17 mouse cellular contexts compared by ENCODE assay signal in the genomic region with DNA sequence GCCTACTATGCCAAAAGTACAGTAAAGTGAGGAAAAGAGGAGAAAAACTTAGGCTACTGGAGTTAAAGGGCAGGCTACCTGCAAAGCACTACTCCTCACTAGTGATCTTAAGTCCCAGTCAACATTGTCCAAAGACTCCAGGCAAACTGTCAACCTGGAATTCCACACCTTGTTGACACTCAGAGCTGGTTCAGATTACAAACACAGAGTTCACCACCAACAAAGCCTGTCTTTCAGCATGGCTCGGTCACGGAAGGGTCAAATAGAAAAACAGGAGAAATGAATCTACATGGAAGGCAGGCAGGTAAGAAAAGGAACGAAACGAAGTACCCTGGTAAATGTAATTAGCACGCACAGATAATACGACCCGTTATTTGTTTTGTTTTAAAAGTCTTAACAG. TPM values are rescaled to one million over a fixed set of nuclear protein-coding genes. Genes with fewer than 3 reads are reported as not detected.
DNase-seq lines count a peak whose midpoint lies in the region; ATAC-seq and TF ChIP-seq lines count a peak whose summit lies in the region.
"Had no signal": no experiment of that assay in that cellular context is flagged by ENCODE, and none has a peak within 500 bp of the region (broad histone marks: within the 10 kb centered on the region; RNA-seq: fewer than 3 reads in every experiment).

No protein-coding gene starts in this region.

- no peaks in the 10 kb centered on the region for H3K9me3 ChIP-seq in heart, embryonic 14.5 days (ENCODE audit: control insufficient read depth, low read length)
- H3K9me3 ChIP-seq in embryonic facial prominence, embryonic 11.5 days (replicated peaks; ENCODE audit: control insufficient read depth, low read length) = no peaks in the 10 kb centered on the region
- H3K9me3 ChIP-seq in stomach, embryonic 16.5 days (replicated peaks; ENCODE audit: control insufficient read depth, low read length) = no peaks in the 10 kb centered on the region
- H3K9me3 ChIP-seq: limb, embryonic 12.5 days had no signal

- peak overlapping the region in 1 of 2 experiments; percentile 27; a peak in 1 of 4 replicates for H3K27ac ChIP-seq in heart, embryonic 14.5 days (replicated peaks in 1 of 2; ENCODE audit: control insufficient read depth in 1 of 2, insufficient read depth in 1 of 2, low read depth in 2 of 2, low read length in 2 of 2)
- H3K27ac ChIP-seq in embryonic facial prominence, embryonic 11.5 days (replicated peaks; ENCODE audit: low read depth, low read length) = no peak overlapping the region
- 0 out of 2 replicates have a peak overlapping the region, but pooled peaks have one; percentile 7 for H3K27ac ChIP-seq in stomach, embryonic 16.5 days (ENCODE audit: low read length)
- H3K27ac ChIP-seq: limb, embryonic 12.5 days; liver, embryonic 14.5 days had no signal

- peak overlapping the region; percentile 37 for H3K4me2 ChIP-seq in heart, embryonic 14.5 days (ENCODE audit: low read length)
- no peak overlapping the region for H3K4me2 ChIP-seq in embryonic facial prominence, embryonic 11.5 days (ENCODE audit: low read depth, low read length)
- H3K4me2 ChIP-seq in stomach, embryonic 16.5 days (ENCODE audit: low read depth, low read length) = no peak overlapping the region
- H3K4me2 ChIP-seq: limb, embryonic 12.5 days had no signal

- intact Hi-C loops in heart, postnatal 25 days (cut with DNase I) = no loop called here

- no peak for TF ChIP-seq POLR2A in lung, adult 2 months (IDR thresholded peaks at IDR 0.05; ENCODE audit: borderline replicate concordance, extremely low read depth, low read depth, low read length)

- H3K27me3 ChIP-seq in heart, embryonic 14.5 days (ENCODE audit: control insufficient read depth, insufficient read depth, low read length) = no peaks in the 10 kb centered on the region
- H3K27me3 ChIP-seq in embryonic facial prominence, embryonic 11.5 days (ENCODE audit: control insufficient read depth, insufficient read depth, low read length) = no peaks in the 10 kb centered on the region
- no peaks in the 10 kb centered on the region for H3K27me3 ChIP-seq in stomach, embryonic 16.5 days (ENCODE audit: control insufficient read depth, insufficient read depth, low read length)
- H3K27me3 ChIP-seq: limb, embryonic 12.5 days had no signal

- ATAC-seq in heart, embryonic 14.5 days (ENCODE audit: insufficient number of reproducible peaks, insufficient read depth, low FRiP score, low read depth) = no peak
- ATAC-seq in embryonic facial prominence, embryonic 11.5 days (replicated peaks; ENCODE audit: insufficient number of reproducible peaks, low FRiP score, low TSS enrichment, low read depth) = 0 out of 2 replicates have a peak, but pooled peaks have one; percentile 48
- peak; percentile 75; the same call in 1 of the 2 replicates for ATAC-seq in stomach, embryonic 16.5 days (ENCODE audit: insufficient read depth, low FRiP score)
- ATAC-seq: forebrain, postnatal 0 days had no signal

- no peak for TF ChIP-seq CTCF in lung, adult 2 months (IDR thresholded peaks at IDR 0.05; ENCODE audit: insufficient read depth, low read length)

- no peak overlapping the region for H3K9ac ChIP-seq in heart, embryonic 14.5 days (ENCODE audit: low read length)
- H3K9ac ChIP-seq in embryonic facial prominence, embryonic 11.5 days (replicated peaks; ENCODE audit: low read length) = no peak overlapping the region
- no peak overlapping the region for H3K9ac ChIP-seq in stomach, embryonic 16.5 days (ENCODE audit: low read length)
- H3K9ac ChIP-seq: forebrain, postnatal 0 days; limb, embryonic 12.5 days; liver, embryonic 14.5 days had no signal

- peak overlapping the region in 1 of 2 experiments; percentile 4; a peak in 1 of 4 replicates for H3K4me3 ChIP-seq in heart, embryonic 14.5 days (ENCODE audit: control insufficient read depth in 1 of 2, insufficient read depth in 1 of 2, low read depth in 1 of 2, low read length in 2 of 2)
- H3K4me3 ChIP-seq in lung, adult 2 months (replicated peaks; ENCODE audit: extremely low read depth, low read depth, low read length) = no peak overlapping the region
- no peak overlapping the region for H3K4me3 ChIP-seq in embryonic facial prominence, embryonic 11.5 days (ENCODE audit: low read depth, low read length)
- H3K4me3 ChIP-seq in stomach, embryonic 16.5 days (replicated peaks; ENCODE audit: low read length) = no peak overlapping the region
- H3K4me3 ChIP-seq: limb, embryonic 12.5 days had no signal

- DNase-seq in heart, postnatal 25 days (ENCODE audit: low spot score) = no peak
- peak; percentile 14 for DNase-seq in lung, postnatal 36 days
- no peak for DNase-seq in lung, adult 2 months
- peak; percentile 47 for DNase-seq in embryonic facial prominence, embryonic 11.5 days (ENCODE audit: low spot score)
- DNase-seq in adrenal gland, postnatal 14 days = no peak
- no peak for DNase-seq in urinary bladder, postnatal 25 days (ENCODE audit: low spot score)
- DNase-seq: adrenal gland, adult 2 months; cerebellum, adult 9-11 months; forebrain, postnatal 0 days; kidney, adult 11 months; lung, postnatal 10 days; right cerebral cortex, postnatal 25 days; thymus, postnatal 14 days had no signal

- 36% methylated on average over 7 of the region's 7 CpGs for WGBS in heart, embryonic 14.5 days
- WGBS in lung, adult 2 months = 46% methylated on average over 7 of the region's 7 CpGs
- WGBS in embryonic facial prominence, embryonic 11.5 days = 33% methylated on average over 7 of the region's 7 CpGs
- 33% methylated on average over 7 of the region's 7 CpGs for WGBS in stomach, embryonic 16.5 days

- peaks cover 0 to 6% of the 10 kb centered on the region in 2 experiments; a peak in 2 of 4 replicates for H3K4me1 ChIP-seq in heart, embryonic 14.5 days (ENCODE audit: control insufficient read depth in 2 of 2, insufficient read depth in 2 of 2, low read length in 2 of 2)
- H3K4me1 ChIP-seq in lung, adult 2 months (ENCODE audit: control insufficient read depth, insufficient read depth, low read length) = no peaks in the 10 kb centered on the region
- H3K4me1 ChIP-seq in embryonic facial prominence, embryonic 11.5 days (ENCODE audit: control insufficient read depth, insufficient read depth, low read length) = no peaks in the 10 kb centered on the region
- H3K4me1 ChIP-seq in stomach, embryonic 16.5 days (ENCODE audit: control insufficient read depth, insufficient read depth, low read length) = 0 out of 2 replicates have a peak, but pooled peaks cover 3% of the 10 kb centered on the region

- peaks cover 2% of the 10 kb centered on the region; the same call in 1 of the 2 replicates for H3K36me3 ChIP-seq in heart, embryonic 14.5 days (ENCODE audit: control insufficient read depth, insufficient read depth, low read length)
- no peaks in the 10 kb centered on the region; the same call in 1 of the 2 replicates for H3K36me3 ChIP-seq in embryonic facial prominence, embryonic 11.5 days (replicated peaks; ENCODE audit: control insufficient read depth, insufficient read depth, low read depth, low read length)
- H3K36me3 ChIP-seq in stomach, embryonic 16.5 days (ENCODE audit: control insufficient read depth, insufficient read depth, low read length) = no peaks in the 10 kb centered on the region
- H3K36me3 ChIP-seq: limb, embryonic 12.5 days had no signal

RNA-seq across cellular contexts. Expression of gene Hmgn3, which starts 18.6 kb away (rescaled TPM):
- polyA plus RNA-seq in heart, embryonic 14.5 days (2014; fragmentation: Nextera tagmentation; extraction: Ambion mirVana) = 121 and 128 TPM in 2 replicates
- 10 to 100 TPM; 11.6 to 18.8 TPM for total RNA-seq in heart, postnatal 25 days (2021)
- 6.2 and 8.9 TPM in 2 replicates for polyA plus RNA-seq in lung, adult 2 months (2012; rRNA removed)
- polyA plus RNA-seq in embryonic facial prominence, embryonic 11.5 days (2014; fragmentation: Nextera tagmentation; extraction: Ambion mirVana) = 175 and 199 TPM in 2 replicates
- polyA plus RNA-seq in stomach, embryonic 16.5 days (2015; fragmentation: Nextera tagmentation; extraction: Ambion mirVana) = 118 and 124 TPM in 2 replicates
- total RNA-seq in adrenal gland, postnatal 14 days (2021) = 102 and 131 TPM in 2 replicates

Comparison
In these comparisons a context has a peak if more than half of its experiments do, and no peak if none do; other contexts are left out.
1. DNase-seq: peak in lung, postnatal 36 days (single experiment) and embryonic facial prominence, embryonic 11.5 days (single experiment); none in heart, postnatal 25 days (single experiment), lung, adult 2 months (single experiment), adrenal gland, postnatal 14 days (single experiment) and urinary bladder, postnatal 25 days (single experiment).
2. RNA of gene Hmgn3, which starts 18.6 kb away (polyA plus RNA-seq): 175 to 199 TPM in embryonic facial prominence, embryonic 11.5 days, 118 to 124 TPM in stomach, embryonic 16.5 days and 121 to 128 TPM in heart, embryonic 14.5 days; 6.2 to 8.9 TPM in lung, adult 2 months; every median in the first group is over 10 times any median in the second.